Mouse (Mus musculus): ENCODE measurements around the gene Fam83e. TPM values are rescaled to one million over a fixed set of nuclear protein-coding genes. Genes with fewer than 3 reads are reported as not detected.

Gene Fam83e
- polyA plus RNA-seq, 1 experiment from 2014 or later: 0.42 TPM

GRCm38 (mm10) chr7:45685811-45686210 is 35.2 kb upstream of the Fam83e start:
- no peak for DNase-seq (ENCODE audit: low spot score)
- H3K27me3 ChIP-seq (ENCODE audit: control insufficient read depth, insufficient read depth, low read length): no peaks in the 10 kb centered on the region
- no peak for ATAC-seq (ENCODE audit: insufficient read depth, low FRiP score, low TSS enrichment)
- H3K9ac ChIP-seq (ENCODE audit: low read length): no peak overlapping the region
- H3K9me3 ChIP-seq (ENCODE audit: control insufficient read depth, low read length): no peaks in the 10 kb centered on the region
- no peak overlapping the region for H3K4me3 ChIP-seq (ENCODE audit: low read depth, low read length)
- H3K4me1 ChIP-seq (ENCODE audit: control insufficient read depth, insufficient read depth, low read length): peaks cover 19% of the 10 kb centered on the region
- H3K36me3 ChIP-seq (ENCODE audit: control insufficient read depth, insufficient read depth, low read length): no peaks in the 10 kb centered on the region
- H3K4me2 ChIP-seq (ENCODE audit: low read depth): no peak overlapping the region
- 46% methylated on average over 10 of the region's 10 CpGs for WGBS
- no peak overlapping the region for H3K27ac ChIP-seq (ENCODE audit: low read depth, low read length)

- H3K27ac ChIP-seq (ENCODE audit: low read depth, low read length): no peak overlapping the region
- H3K4me3 ChIP-seq (ENCODE audit: low read depth, low read length): no peak overlapping the region
- ATAC-seq (ENCODE audit: insufficient read depth, low FRiP score, low TSS enrichment): no peak
- H3K9me3 ChIP-seq (ENCODE audit: control insufficient read depth, low read length): no peaks in the 10 kb centered on the region
- H3K27me3 ChIP-seq (ENCODE audit: control insufficient read depth, insufficient read depth, low read length): no peaks in the 10 kb centered on the region
- no peaks in the 10 kb centered on the region for H3K36me3 ChIP-seq (ENCODE audit: control insufficient read depth, insufficient read depth, low read length)
- no peak overlapping the region for H3K4me2 ChIP-seq (ENCODE audit: low read depth)
- whole genome bisulfite sequencing: 75% methylated on average over 3 of the region's 3 CpGs
- no peak overlapping the region for H3K9ac ChIP-seq (ENCODE audit: low read length)
- peaks cover 19% of the 10 kb centered on the region for H3K4me1 ChIP-seq (ENCODE audit: control insufficient read depth, insufficient read depth, low read length)
- no peak for DNase-seq (ENCODE audit: low spot score)
Measured at GRCm38 (mm10) chr7:45686841-45687240, 34.2 kb upstream of the Fam83e start.

DNA sequence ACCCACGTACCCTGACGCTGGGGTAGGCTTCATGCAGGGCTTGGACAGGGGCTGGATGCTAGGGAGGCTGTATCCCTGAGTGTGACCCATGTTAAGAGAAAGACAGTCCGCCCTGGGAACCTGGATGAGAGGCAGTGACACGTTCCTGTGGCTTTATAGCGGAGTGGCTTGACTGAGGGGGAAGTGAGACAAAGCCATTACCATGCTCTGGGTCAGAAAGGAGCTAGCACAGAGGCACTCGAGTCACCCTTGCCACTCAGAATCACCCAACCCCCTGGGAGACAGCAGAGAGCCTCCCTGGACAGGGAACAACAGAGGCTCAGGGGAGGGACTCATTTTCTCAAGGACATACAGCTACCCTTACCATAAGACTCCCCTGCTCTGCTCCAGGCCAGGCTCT is 31.9 kb upstream of the Fam83e start:
- ATAC-seq (ENCODE audit: insufficient read depth, low FRiP score, low TSS enrichment): no peak

DNA sequence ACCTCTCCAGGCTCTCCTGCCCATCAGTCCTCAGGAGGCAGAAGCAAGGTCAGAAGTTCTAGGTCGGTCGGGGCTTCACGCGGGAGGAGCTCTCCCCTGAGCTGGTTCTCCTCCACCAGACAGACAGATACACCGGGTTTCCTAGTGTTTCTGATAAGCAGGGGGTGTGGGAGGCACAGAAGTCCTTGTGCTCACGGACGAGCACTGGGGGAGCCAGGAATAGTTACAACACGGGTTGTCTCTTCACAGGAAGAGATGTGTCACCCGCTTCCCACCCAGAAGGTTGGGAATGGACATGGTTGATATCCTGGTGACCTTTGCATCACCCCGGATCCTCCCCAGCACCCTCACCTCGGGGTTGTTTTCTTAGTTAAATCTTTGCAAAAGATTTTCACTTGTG is 31.2 kb upstream of the Fam83e start:
- no peak overlapping the region for H3K27ac ChIP-seq (ENCODE audit: low read depth, low read length)
- ATAC-seq (ENCODE audit: insufficient read depth, low FRiP score, low TSS enrichment) (no peak), DNase-seq (ENCODE audit: low spot score) (no peak)
- no peak overlapping the region for H3K4me2 ChIP-seq (ENCODE audit: low read depth)
- H3K36me3 ChIP-seq (ENCODE audit: control insufficient read depth, insufficient read depth, low read length): no peaks in the 10 kb centered on the region
- no peak overlapping the region for H3K4me3 ChIP-seq (ENCODE audit: low read depth, low read length)
- no peak overlapping the region for H3K9ac ChIP-seq (ENCODE audit: low read length)
- peaks cover 16% of the 10 kb centered on the region; the same call in 1 of the 2 replicates for H3K4me1 ChIP-seq (ENCODE audit: control insufficient read depth, insufficient read depth, low read length)
- no peaks in the 10 kb centered on the region for H3K27me3 ChIP-seq (ENCODE audit: control insufficient read depth, insufficient read depth, low read length)
- no peaks in the 10 kb centered on the region for H3K9me3 ChIP-seq (ENCODE audit: control insufficient read depth, low read length)
- 77% methylated on average over 11 of the region's 11 CpGs for WGBS

More for the DNA sequence above, 31.9 kb upstream of the Fam83e start:
- H3K36me3 ChIP-seq (ENCODE audit: control insufficient read depth, insufficient read depth, low read length): no peaks in the 10 kb centered on the region
- H3K9me3 ChIP-seq (ENCODE audit: control insufficient read depth, low read length): no peaks in the 10 kb centered on the region
- WGBS: 49% methylated on average over 6 of the region's 6 CpGs
- no peak for DNase-seq (ENCODE audit: low spot score)
- H3K27me3 ChIP-seq (ENCODE audit: control insufficient read depth, insufficient read depth, low read length): no peaks in the 10 kb centered on the region
- no peak overlapping the region for H3K27ac ChIP-seq (ENCODE audit: low read depth, low read length)
- peaks cover 16% of the 10 kb centered on the region; the same call in 1 of the 2 replicates for H3K4me1 ChIP-seq (ENCODE audit: control insufficient read depth, insufficient read depth, low read length)
- no peak overlapping the region for H3K9ac ChIP-seq (ENCODE audit: low read length)
- no peak overlapping the region for H3K4me2 ChIP-seq (ENCODE audit: low read depth)
- H3K4me3 ChIP-seq (ENCODE audit: low read depth, low read length): no peak overlapping the region

GRCm38 (mm10) chr7:45692364-45692763 is 28.6 kb upstream of the Fam83e start:
- 79% methylated on average over 2 of the region's 2 CpGs for WGBS
- ATAC-seq (ENCODE audit: insufficient read depth, low FRiP score, low TSS enrichment): no peak
- no peaks in the 10 kb centered on the region for H3K9me3 ChIP-seq (ENCODE audit: control insufficient read depth, low read length)
- no peak overlapping the region for H3K4me3 ChIP-seq (ENCODE audit: low read depth, low read length)
- H3K4me2 ChIP-seq (ENCODE audit: low read depth): no peak overlapping the region
- no peaks in the 10 kb centered on the region for H3K36me3 ChIP-seq (ENCODE audit: control insufficient read depth, insufficient read depth, low read length)
- H3K4me1 ChIP-seq (ENCODE audit: control insufficient read depth, insufficient read depth, low read length): 0 out of 2 replicates have a peak, but pooled peaks cover 7% of the 10 kb centered on the region
- H3K27ac ChIP-seq (ENCODE audit: low read depth, low read length): no peak overlapping the region
- no peaks in the 10 kb centered on the region for H3K27me3 ChIP-seq (ENCODE audit: control insufficient read depth, insufficient read depth, low read length)
- DNase-seq (ENCODE audit: low spot score): no peak
- no peak overlapping the region for H3K9ac ChIP-seq (ENCODE audit: low read length)

- Histone ChIP-seq H3K4me3 (ENCODE audit: low read depth, low read length) (no peak within 1 kb of the TSS), H3K36me3 (ENCODE audit: control insufficient read depth, insufficient read depth, low read length) (no peaks in the 10 kb centered on the region), H3K4me1 (ENCODE audit: control insufficient read depth, insufficient read depth, low read length) (0 out of 2 replicates have a peak, but pooled peaks cover 7% of the 10 kb centered on the region), H3K27ac (ENCODE audit: low read depth, low read length) (no peak within 1 kb of the TSS), H3K4me2 (ENCODE audit: low read depth) (no peak within 1 kb of the TSS), H3K9me3 (ENCODE audit: control insufficient read depth, low read length) (no peaks in the 10 kb centered on the region), H3K9ac (ENCODE audit: low read length) (no peak within 1 kb of the TSS), H3K27me3 (ENCODE audit: control insufficient read depth, insufficient read depth, low read length) (peaks cover 4% of the 10 kb centered on the region; the same call in 1 of the 2 replicates)
- ATAC-seq (ENCODE audit: insufficient read depth, low FRiP score, low TSS enrichment): no peak
- WGBS: 90% methylated on average over 50 of the region's 50 CpGs
- no peak for DNase-seq (ENCODE audit: low spot score)
Measured at GRCm38 (mm10) chr7:45693921-45694591, 27.0 kb upstream of the Fam83e start, which contains the start of gene Sec1. Gene Sec1, minus strand, starts transcription at chr7:45694402.

DNA sequence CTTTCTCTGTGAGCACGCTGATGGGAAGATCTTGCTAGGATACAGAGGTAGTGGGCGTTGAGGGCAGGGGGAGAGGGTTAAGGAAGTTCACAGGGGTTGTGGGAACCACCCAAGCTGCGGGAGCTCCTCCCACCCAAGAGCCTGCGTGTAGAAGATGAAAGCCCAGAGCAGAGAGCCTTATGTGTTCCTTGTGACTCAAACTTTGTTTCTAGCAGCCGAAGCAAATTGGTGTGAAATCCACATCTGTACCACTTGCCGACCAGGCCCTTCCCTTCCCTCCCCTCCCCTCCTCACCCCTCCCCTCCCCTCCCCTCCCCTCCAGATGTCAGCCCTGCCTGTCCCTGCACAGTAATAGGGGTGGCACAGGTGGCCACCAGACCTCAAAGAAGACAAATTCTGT is 25.9 kb upstream of the Fam83e start:
- Histone ChIP-seq H3K4me3 (ENCODE audit: low read depth, low read length) (no peak overlapping the region), H3K36me3 (ENCODE audit: control insufficient read depth, insufficient read depth, low read length) (no peaks in the 10 kb centered on the region), H3K27me3 (ENCODE audit: control insufficient read depth, insufficient read depth, low read length) (peaks cover 12% of the 10 kb centered on the region), H3K27ac (ENCODE audit: low read depth, low read length) (no peak overlapping the region), H3K4me1 (ENCODE audit: control insufficient read depth, insufficient read depth, low read length) (peaks cover 9% of the 10 kb centered on the region; the same call in 1 of the 2 replicates), H3K4me2 (ENCODE audit: low read depth) (no peak overlapping the region), H3K9ac (ENCODE audit: low read length) (no peak overlapping the region), H3K9me3 (ENCODE audit: control insufficient read depth, low read length) (no peaks in the 10 kb centered on the region)
- WGBS: 10% methylated on average over 6 of the region's 6 CpGs
- no peak for DNase-seq (ENCODE audit: low spot score)
- peak; percentile 67 for ATAC-seq (ENCODE audit: insufficient read depth, low FRiP score, low TSS enrichment)

DNA sequence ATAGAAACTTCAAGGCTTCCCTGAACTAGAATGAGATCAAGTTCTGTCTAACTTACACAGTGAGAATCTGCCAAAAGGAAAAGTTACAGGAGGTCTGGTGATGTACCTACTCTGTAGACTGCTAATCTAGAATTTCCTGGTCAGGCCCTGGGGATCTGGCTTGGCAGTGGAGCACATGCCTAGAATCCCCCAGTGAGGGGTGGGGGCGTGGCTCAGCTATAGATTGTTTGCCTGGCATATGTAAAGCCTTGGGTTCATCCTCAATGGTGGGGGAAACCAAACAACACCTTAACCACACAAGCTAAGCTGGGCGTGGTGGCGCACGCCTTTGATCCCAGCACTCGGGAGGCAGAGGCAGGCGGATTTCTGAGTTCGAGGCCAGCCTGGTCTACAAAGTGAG is 23.1 kb upstream of the Fam83e start:
- no peaks in the 10 kb centered on the region for H3K9me3 ChIP-seq (ENCODE audit: control insufficient read depth, low read length)
- H3K4me1 ChIP-seq (ENCODE audit: control insufficient read depth, insufficient read depth, low read length): peaks cover 12% of the 10 kb centered on the region; the same call in 1 of the 2 replicates
- H3K36me3 ChIP-seq (ENCODE audit: control insufficient read depth, insufficient read depth, low read length): no peaks in the 10 kb centered on the region
- 90% methylated on average over 5 of the region's 7 CpGs for WGBS
- no peak overlapping the region for H3K4me2 ChIP-seq (ENCODE audit: low read depth)
- H3K9ac ChIP-seq (ENCODE audit: low read length): no peak overlapping the region
- no peak overlapping the region for H3K27ac ChIP-seq (ENCODE audit: low read depth, low read length)
- no peak overlapping the region for H3K4me3 ChIP-seq (ENCODE audit: low read depth, low read length)
- ATAC-seq (ENCODE audit: insufficient read depth, low FRiP score, low TSS enrichment) (no peak), DNase-seq (ENCODE audit: low spot score) (no peak)
- peaks cover 17% of the 10 kb centered on the region for H3K27me3 ChIP-seq (ENCODE audit: control insufficient read depth, insufficient read depth, low read length)

GRCm38 (mm10) chr7:45699523-45700141 is 21.4 kb upstream of the Fam83e start, which contains the start of gene Car11:
Gene Car11, plus strand, starts transcription at chr7:45699843.
- WGBS: 2% methylated on average over 25 of the region's 36 CpGs
- H3K4me2 ChIP-seq (ENCODE audit: low read depth): peak within 1 kb of the TSS; percentile 79
- peak within 1 kb of the TSS; percentile 66 for H3K9ac ChIP-seq (ENCODE audit: low read length)
- no peak for DNase-seq (ENCODE audit: low spot score)
- peaks cover 17% of the 10 kb centered on the region; the same call in 1 of the 2 replicates for H3K4me1 ChIP-seq (ENCODE audit: control insufficient read depth, insufficient read depth, low read length)
- H3K4me3 ChIP-seq (ENCODE audit: low read depth, low read length): peak within 1 kb of the TSS; percentile 39
- no peaks in the 10 kb centered on the region for H3K9me3 ChIP-seq (ENCODE audit: control insufficient read depth, low read length)
- no peak for ATAC-seq (ENCODE audit: insufficient read depth, low FRiP score, low TSS enrichment)
- H3K27me3 ChIP-seq (ENCODE audit: control insufficient read depth, insufficient read depth, low read length): peaks cover 17% of the 10 kb centered on the region
- no peak within 1 kb of the TSS for H3K27ac ChIP-seq (ENCODE audit: low read depth, low read length)
- H3K36me3 ChIP-seq (ENCODE audit: control insufficient read depth, insufficient read depth, low read length): no peaks in the 10 kb centered on the region
